Mouse (Mus musculus) megakaryocyte, adult 5-6 weeks (primary cell): ENCODE measurements around the gene 2410137M14Rik. TPM values are rescaled to one million over a fixed set of nuclear protein-coding genes. Genes with fewer than 3 reads are reported as not detected.
A peak's percentile ranks its signal among the peaks of the same experiment; 100 is the strongest.
"Not testable (repeated sequence)": the region's sequence is repeated elsewhere in the genome, so short reads cannot be mapped to it uniquely, and the experiment has no call there.

Experiments
- ATAC-seq: 2 replicates; pipeline ENCODE4 v1.8.0; 2016; ENCODE audit warnings: mild to moderate bottlenecking, inconsistent platforms; ENCODE audit not compliant: poor library complexity, severe bottlenecking
- total RNA-seq, 2 experiments: library from RNA; stranded (forward) in 1 of 2; stranded (reverse) in 1 of 2; fragments of 153-499, 151-499 nt in 1 of 2; fragments of 221-1000, 200-1000 nt in 1 of 2; gene quantifications; 2 replicates each; pipeline versions ENCODE4 v1.2.3 to v1.2.4; 2015 to 2017

The 2410137M14Rik gene
- total RNA-seq, 2 experiments from 2014 or later: not detected

DNA sequence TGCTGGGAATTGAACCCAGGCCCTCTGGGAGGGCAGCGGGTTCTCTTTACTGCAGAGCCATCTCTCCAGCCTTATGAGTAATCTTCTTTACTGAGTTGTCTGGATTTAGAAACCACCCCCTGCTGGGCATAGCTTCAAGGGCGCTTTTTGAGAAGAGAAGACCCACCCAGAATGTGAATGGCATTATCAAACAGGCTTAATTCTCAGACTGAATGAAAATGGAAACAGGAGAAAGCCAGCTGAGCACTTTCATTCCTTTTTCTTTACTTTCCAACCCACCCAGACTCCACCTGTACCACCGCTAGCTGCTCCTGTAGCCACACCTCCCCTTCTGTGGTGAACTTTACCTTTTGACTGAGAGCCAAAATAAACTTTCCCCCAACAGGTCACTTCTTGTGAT lies 14.4 kb upstream of the 2410137M14Rik start:
- ATAC-seq: no peak

DNA sequence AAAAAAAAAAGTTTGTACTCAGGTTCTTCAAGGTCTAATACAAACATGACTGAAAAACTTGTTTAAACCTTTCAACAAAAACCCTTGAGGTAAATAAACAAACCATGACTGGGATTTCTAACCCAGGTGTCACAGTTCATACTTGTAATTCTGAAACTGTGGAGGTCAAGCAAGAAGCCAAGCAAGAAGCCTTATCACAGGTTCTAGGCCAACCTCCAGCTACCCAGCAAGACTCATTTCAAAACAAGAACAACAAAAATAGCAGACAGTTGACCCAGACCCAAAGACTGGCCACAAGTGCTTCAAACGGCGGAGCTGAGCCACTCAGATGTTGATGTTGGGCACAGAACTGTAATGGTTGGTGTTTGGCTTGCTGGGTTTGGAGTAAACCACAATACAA lies 13.5 kb upstream of the 2410137M14Rik start:
- ATAC-seq: no peak

DNA sequence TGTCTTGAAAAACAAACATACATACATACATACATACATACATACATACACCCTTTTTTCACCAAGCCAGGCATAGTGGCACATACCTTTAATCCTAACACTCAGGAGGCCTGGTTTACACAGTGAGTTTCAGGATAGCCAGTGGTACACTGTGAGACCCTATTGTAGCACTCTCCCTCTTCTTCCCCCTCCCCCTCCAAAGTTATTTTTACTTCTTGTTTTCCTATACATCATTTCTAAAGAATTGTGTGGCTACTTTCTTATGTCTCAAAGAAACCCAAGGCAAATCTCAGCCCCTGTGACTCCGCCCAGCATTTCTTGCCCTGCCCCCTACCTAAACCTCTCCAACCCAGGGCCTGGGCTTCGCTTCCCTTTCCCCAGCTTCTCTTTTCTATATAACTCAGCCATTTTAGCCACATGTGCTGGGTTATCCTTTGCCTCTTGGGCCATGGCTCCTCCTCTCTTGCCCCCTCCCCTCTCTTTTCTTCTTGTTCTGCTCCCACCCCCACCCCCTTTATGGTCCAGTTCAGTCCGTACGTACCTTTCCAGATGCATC lies 12.8 kb upstream of the 2410137M14Rik start:
- peak; percentile 38; the same call in 1 of the 2 replicates for ATAC-seq

DNA sequence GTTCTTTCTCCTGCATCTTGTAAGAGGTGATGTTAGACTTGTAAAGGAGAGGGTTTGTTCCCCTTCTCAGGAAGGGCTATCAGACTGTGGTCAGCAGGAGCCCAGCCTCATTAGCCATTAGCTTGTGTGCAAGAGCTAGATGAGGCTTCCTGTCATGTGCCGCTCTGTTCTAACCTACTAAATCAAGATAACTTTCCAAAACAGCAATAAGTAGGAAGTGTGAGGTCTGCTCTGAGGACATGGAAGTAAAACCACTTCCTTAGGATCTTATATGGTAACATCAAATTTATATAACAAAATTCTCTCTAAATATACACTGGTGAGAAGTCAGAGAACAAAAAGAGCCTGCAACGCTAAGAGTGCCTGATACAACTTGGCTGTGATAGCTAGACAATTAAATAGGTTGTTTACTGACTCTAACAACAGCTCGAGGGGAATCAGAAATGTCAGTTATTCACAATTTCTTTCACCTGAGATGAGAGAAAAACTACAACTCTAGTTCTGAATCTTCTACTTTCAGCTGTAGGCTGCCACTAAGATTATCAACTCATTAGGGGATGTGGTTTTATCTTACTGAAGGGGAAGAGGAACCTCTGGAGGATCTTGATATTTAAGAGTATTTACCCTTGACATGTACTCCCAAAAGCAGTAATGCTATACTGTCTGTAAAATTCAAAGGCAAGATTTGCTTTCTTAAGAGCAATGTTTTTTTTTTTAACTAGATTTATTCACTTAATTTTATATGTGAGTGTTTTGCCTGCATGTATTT lies 11.5 kb upstream of the 2410137M14Rik start:
- peak; percentile 74 for ATAC-seq

DNA sequence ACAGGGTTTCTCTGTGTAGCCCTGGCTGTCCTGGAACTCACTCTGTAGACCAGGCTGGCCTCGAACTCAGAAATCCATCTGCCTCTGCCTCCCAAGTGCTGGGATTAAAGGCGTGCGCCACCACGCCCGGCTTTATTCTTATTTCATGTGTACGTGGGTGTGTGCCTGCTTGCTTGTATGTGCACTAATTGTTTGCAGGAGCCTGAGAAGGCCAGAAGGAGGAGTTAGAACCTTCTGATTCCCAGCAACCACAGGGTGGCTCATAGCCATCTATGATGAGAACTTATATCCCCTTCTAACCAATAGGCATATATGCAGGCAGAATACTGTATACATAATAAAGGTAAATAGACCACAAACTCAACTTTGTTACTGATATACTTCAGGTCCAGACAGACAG lies 9.6 kb upstream of the 2410137M14Rik start:
- ATAC-seq: not testable (repeated sequence)

DNA sequence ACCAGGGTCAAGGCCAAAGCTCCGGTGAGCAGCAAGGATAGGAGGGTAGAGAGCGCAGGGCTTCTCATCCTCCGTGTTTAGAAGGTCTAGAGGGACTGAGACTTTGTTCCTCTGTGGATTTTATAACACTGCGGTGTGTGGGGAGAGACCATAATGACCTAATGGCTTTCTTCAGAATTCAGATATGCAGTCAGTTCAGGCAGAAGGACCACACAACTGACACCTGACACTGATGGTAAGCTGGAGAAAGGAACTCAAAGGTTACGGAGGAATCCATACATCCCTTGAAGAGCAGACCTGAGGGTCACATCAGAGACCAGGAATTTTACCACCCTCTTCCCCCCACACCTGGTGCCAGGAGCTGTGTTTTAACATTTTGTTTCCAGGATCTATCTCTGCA lies 8.4 kb upstream of the 2410137M14Rik start, which contains the start of gene H2-M5:
H2-M5 (minus strand) TSS at position 101 of the 400 bp plus-strand sequence.
- ATAC-seq: no peak

DNA sequence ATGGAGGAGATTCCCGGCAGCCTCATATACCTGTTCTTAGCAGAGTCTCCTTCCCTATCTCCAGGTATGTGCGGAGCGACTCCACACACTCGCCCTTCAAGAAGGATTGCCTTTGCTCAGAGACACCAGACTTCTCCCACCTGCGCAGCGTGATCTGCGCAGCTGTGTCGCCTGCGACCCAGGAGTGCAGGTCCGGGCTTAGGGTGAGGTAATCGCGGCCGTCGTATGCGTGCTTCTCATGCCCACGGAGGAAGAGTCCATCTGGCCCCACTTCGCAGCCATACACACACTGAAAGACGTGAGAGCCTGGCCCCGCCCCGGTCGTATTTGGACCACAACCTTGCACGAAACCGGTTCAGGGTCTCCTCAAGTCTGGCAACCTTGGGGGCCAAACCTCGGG lies 7.4 kb upstream of the 2410137M14Rik start:
- ATAC-seq: no peak

DNA sequence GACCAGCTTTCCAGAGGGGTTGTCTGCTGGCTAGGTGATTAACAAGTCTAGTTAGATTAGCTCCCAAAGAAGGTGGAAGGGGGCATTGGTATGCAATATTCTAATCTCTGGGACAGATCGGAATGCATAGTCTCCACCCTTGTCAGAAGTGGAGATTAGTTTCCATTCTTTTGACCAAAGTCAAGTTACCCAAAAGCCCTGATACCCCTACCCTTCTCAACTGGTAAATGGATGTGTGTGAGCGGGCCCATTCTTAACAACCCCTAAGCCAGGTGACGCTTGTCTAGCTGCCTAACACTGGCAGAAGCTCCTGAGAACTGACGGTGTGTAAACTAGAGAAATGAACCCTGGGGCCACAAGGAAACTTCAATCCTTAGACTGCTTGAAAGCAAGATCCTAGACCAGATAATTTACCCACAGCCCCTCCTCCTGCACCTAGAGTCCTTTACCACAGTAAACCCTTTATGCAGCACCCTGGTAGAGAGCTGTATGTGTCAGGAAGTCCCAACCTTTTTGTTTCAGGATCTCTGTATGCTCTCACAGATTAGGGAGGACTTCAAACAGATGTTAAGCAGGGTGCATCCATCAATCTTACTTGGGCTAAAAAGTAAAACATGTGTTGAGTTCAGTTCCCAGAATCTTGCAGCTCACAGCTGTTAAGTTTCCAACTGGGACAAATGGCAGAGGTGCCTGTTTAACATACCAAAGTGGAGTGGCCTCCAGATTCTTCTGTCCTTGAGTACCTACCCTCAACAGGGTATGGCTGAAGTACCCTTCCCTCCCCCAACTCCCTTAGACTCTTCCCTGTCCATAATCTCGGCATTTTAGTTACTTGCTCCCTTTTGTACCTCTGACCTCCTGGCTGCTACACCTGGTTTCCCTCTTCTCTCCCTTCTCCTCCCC lies 1.5 kb upstream of the 2410137M14Rik start:
- 0 out of 2 replicates have a peak, but pooled peaks have one; percentile 21 for ATAC-seq

DNA sequence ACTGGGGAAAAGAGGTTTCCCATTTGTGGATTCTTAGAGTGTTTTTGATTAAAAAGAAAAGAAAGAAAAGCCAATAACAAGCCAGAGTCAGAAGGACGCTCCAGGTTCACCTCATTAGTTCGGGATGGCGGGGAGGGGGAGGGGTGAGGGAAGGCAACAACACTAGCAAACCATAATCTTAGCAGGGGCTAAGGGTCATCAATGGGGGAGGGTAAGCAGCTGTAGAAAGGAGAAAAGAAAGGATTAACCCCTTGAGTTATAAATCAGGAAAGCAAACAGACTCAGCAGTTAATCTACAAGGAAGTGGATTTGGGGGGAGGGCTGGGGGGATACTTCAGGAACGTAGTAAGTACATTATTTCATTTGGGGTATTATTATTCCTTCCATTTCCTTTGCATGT lies 808 bp upstream of the 2410137M14Rik start:
- no peak for ATAC-seq

DNA sequence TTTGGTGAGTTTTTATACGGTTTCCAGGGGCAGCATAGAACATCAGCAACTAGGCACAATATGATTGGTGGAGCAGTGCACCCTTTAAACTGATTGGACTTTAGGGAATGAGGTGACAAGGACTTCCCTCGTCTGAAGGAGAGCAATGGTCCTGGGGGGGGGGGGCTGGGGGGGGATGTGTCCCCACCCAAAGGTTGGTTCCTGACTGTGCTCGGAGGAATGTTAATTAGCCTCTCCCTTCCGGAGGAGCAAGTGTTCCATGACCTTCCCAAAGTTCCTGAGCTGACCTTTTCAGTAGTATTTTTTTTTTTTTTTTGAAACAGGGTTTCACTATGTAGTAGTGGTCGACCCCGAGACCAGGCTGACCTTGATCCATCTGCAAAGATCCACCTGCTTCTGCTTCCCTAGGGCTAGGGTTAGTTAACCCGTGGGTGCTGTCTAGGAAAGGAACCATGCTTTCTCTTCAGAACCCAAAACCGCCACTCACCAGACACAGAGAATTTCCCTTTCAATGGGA lies 7.7 kb downstream of the 2410137M14Rik start:
- ATAC-seq: no peak

DNA sequence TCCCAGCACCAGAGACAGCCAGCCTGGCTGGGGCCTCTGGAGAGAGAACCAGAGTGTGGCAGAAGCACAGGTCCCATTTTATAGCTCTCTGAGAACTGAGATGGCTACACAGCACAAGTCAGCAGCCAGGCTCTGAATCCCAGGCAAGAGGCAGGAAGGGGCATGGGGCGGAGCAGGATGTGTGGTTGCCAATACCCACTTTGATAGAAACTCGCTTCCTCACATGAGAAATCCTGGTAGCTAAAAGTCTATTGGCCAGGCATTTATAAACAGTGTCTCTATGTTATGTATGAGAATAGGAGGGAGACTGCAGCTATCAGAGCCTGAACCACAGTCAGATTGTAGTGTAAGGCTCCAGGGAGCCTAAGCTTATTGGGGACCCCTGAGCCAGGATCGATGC lies 8.2 kb downstream of the 2410137M14Rik start:
- ATAC-seq: peak; percentile 53

DNA sequence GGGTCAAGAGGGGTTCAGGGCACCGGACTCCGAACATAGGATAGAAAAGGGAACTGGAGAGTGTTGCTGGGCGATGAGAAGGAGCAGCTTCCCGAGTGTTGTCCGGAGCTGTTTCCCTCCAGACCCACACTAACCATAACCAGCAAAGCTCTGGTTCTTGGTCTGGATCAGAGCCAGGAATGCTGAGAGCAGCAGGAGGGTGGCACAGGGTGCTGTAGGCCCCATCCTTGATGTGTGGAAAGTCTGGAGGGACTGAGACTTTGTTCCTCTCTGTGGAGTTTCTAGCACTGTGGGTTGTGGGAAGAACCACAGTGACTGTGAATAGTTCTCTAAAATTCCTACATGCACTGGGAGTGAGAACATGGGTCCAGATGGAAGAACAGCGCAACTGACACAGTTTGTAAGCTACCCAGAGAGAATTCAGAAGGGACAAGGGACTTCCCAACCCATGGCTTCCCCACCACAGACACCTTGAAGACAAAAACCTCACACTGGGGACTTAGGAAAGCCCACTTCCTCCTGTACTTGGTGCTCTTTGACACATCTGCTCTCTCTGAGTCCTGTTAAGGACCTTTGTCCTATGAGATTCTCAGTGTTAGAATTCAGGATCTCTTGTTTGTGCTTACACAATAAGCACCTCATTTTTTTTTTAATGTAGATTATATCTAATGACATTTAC lies 9.7 kb downstream of the 2410137M14Rik start:
- ATAC-seq: peak; percentile 58

DNA sequence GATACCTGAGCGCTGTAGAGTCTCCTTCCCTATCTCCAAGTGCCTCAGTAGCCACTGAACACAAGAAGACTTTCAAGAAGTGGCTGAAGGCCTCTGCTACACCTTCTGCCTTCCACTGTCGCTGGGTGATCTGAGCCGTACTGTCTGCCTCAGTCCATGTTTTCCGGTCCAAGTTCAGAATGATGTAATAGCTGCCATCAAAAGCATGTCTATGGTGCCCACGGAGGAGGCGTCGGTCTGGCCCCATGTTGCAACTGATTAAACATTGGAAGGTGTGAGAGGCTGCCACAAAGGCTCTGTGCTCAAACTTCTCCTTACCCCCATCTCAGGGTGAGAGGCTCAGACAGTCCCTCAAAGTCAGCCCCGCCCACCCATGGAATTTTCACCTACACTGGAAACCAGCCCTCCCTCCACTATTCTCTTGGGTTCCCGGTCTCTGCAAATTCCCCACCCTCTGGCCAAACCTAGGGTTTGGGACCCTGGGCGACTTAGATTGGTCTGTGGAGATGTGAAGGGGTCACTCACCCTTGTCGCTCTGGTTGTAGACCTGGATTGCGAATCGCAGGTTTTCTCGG lies 10.6 kb downstream of the 2410137M14Rik start:
- ATAC-seq: no peak

DNA sequence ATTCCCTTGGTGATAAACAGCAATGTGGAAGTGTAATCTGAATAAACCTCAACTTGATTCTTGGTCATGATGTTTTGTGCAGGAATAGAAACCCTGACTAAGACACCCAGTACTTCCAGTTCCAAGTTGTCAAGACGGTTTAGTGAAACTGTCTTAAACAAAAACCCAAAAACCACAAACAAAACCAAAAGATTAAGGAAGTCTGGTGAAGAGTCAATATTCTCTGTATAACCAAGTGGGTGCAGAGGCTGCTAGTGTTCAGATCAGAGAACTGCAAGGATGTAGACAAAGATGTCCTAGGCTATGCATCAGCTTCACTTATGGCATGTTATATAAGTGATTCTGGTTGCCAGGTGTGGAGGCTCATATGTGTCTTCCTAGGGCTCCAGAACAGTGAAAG lies 14.2 kb downstream of the 2410137M14Rik start:
- ATAC-seq: peak; percentile 61

DNA sequence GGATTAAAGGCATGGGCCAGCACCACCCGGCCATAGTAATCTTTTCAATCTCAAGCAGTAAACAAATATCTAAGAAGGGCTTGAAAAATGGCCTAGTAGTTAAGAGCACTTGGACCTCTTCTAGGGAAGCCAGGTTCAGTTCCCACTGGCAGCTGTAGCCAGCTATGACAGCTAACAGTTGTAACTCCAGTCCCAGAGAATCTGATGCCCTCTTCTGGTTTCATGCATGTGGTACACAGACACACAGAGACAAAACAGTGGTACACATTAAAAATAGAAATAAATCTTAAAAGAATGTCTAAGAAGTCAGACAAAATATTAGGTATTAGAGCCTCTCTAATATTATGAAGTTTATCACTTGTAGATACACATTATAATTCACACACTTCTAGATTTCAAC lies 19.9 kb downstream of the 2410137M14Rik start:
- no peak for ATAC-seq

DNA sequence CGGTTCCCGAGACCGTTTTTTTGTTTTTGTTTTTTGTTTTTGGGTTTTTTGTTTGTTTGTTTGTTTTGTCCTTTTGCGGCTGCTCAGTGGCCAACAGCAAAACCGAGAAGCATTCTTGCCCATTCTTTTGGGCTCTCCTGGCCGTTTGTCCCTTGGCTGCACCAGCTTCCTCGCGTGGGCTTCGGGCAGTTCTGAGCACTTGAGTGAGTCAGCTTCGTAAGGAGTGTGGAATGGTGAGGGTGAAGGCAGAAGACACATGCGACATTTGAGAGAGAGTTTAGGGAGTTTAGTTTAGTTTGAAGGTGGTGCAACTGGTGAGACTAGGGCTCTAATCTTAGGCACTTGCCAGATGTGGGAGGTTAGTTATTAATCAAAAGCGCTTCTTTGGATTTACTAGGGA lies 22.2 kb downstream of the 2410137M14Rik start:
- peak; percentile 18; the same call in 1 of the 2 replicates for ATAC-seq

DNA sequence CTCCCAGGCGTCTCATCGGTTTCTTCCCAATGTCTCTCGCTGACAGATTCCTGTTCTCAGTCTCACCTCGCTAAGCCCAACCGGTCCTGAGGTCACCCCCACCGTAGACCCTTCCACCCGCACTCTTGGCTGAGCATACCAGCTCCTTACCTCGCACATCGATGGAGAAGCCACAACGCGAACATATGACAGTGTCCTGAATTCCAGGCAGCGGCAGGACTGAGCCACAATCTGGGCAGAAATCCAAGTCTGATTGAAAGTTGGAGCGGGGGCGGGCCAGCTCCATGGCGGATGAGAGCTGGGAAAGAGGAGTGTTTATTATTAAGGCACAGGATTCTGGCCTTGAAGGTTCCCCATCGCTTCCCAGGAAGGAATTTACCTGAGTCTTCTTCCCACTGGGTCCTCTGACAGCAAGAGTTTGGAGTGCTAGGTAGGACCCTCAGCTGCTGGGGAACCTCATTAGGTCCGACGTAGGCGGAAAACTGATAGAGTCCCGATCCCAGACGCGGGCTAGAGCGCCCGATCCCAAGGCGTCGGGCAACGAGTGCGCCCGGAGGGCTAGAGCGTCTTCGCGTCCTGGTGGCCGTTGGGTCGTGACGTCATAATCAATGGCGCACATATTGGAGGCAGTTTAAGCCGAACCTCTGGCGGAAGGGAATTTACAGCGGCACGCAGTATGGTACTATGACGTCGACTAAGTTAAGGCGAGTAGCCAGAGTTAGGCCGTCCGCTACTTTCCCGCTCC lies 22.9 kb downstream of the 2410137M14Rik start, which contains the start of the genes Znrd1 and Znrd1as:
Znrd1 (minus strand) TSS at position 561 of the 745 bp plus-strand sequence.
Znrd1as (plus strand) TSS at position 594 of the 745 bp plus-strand sequence.
- peak; percentile 99 for ATAC-seq

DNA sequence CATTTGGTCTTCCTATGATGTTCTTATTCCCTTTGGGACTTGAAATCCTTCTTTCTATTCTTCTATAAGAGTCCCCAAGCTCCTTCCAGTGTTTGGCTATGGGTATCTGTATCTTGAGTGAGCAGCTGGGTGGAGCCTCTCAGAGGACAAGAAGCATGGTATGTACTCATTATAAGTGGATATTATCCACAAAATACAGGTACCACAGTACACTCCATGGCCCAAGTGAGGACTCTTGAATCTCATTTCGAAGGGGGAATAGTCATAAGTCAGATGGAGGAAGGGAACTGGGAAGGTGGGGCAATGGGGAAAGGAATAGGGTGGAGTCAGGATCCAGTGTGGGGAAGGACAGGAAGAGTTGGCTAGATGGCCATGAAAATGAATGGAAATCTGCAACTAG lies 28.0 kb downstream of the 2410137M14Rik start:
- no peak for ATAC-seq

DNA sequence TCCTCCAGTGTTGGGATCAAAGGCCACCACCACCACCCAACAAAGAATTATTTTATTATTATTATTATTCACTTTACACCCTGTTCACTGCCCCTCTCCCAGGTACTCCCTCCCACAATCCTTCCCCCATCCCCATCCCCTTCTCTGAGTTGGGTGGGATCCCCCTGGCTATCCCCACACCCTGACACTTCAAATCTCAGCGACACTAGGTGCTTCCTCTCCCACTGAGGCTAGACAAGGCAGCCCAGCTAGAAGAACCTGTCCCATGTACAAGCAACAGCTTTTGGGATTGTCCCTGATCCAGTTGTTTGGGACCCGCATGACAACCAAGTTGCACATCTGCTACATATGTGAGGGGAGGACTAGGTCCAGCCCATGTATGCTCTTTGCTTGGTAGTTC lies 28.4 kb downstream of the 2410137M14Rik start:
- no peak for ATAC-seq
